Mouse (Mus musculus) adrenal gland, postnatal 10 days (tissue): Measurements from ENCODE around the gene Neurog3. TPM values are rescaled to one million over a fixed set of nuclear protein-coding genes. Genes with fewer than 3 reads are reported as not detected.

ENCODE experiments used
- DNase-seq: peaks from one replicate; pipeline ENCODE4 v3.0.0; 2021; ENCODE audit warnings: mixed read lengths
- long read RNA-seq, 2 experiments: library from polyadenylated mRNA; stranded (forward); transcript quantifications; one replicate each; pipeline ENCODE4 v2.0.0; 2021
- total RNA-seq, 2 experiments: library from RNA; stranded (reverse); gene quantifications; 2 replicates each; pipeline ENCODE4 v1.2.3; 2021

Neurog3 gene
- total RNA-seq = not detected
- long read RNA-seq, experiment 1 = 0 reads
- long read RNA-seq, experiment 2 = 0 reads

- no peak for DNase-seq
These were observed at the start of gene Neurog3 for GRCm38 (mm10) chr10:62132691-62133281. Gene Neurog3 (plus strand): TSS chr10:62133090.

GRCm38 (mm10) chr10:62086044-62086443, 46.8 kb upstream of the Neurog3 start:
- DNase-seq = no peak

- no peak for DNase-seq
These were observed 46.1 kb upstream of the Neurog3 start for GRCm38 (mm10) chr10:62086826-62087225.

- no peak for DNase-seq
These were observed 44.5 kb upstream of the Neurog3 start for GRCm38 (mm10) chr10:62088411-62088810.

GRCm38 (mm10) chr10:62089071-62089470, 43.8 kb upstream of the Neurog3 start:
- no peak for DNase-seq

- DNase-seq = no peak
These were observed 43.4 kb upstream of the Neurog3 start for GRCm38 (mm10) chr10:62089486-62089885.

- no peak for DNase-seq
These were observed 39.0 kb upstream of the Neurog3 start for GRCm38 (mm10) chr10:62093903-62094302.

- DNase-seq = no peak
These were observed 38.5 kb upstream of the Neurog3 start for GRCm38 (mm10) chr10:62094401-62094800.

GRCm38 (mm10) chr10:62099749-62100403, 33.0 kb upstream of the Neurog3 start:
- no peak for DNase-seq

- DNase-seq = peak; percentile 82
These were observed 31.1 kb upstream of the Neurog3 start for GRCm38 (mm10) chr10:62101504-62102439.

- peak; percentile 78 for DNase-seq
These were observed 27.9 kb upstream of the Neurog3 start for GRCm38 (mm10) chr10:62104835-62105576.

- no peak for DNase-seq
These were observed 25.8 kb upstream of the Neurog3 start for GRCm38 (mm10) chr10:62107048-62107447.

- peak; percentile 93 for DNase-seq
These were observed 22.2 kb upstream of the Neurog3 start for GRCm38 (mm10) chr10:62110504-62111206.

- DNase-seq = no peak
These were observed 21.7 kb upstream of the Neurog3 start for GRCm38 (mm10) chr10:62111207-62111576.

- no peak for DNase-seq
These were observed 18.8 kb upstream of the Neurog3 start for GRCm38 (mm10) chr10:62113865-62114647.

- no peak for DNase-seq
These were observed 5.8 kb upstream of the Neurog3 start for GRCm38 (mm10) chr10:62127137-62127536.

- no peak for DNase-seq
These were observed 5.1 kb upstream of the Neurog3 start for GRCm38 (mm10) chr10:62127711-62128231.

GRCm38 (mm10) chr10:62128316-62128951, 4.5 kb upstream of the Neurog3 start:
- no peak for DNase-seq

- no peak for DNase-seq
These were observed 3.0 kb downstream of the Neurog3 start for GRCm38 (mm10) chr10:62135696-62136470.
